Mouse (Mus musculus) left cerebral cortex, postnatal 25 days (tissue): ENCODE measurements around the gene 2510002D24Rik. TPM values are rescaled to one million over a fixed set of nuclear protein-coding genes. Genes with fewer than 3 reads are reported as not detected.
"Not testable (repeated sequence)": the region's sequence is repeated elsewhere in the genome, so short reads cannot be mapped to it uniquely, and the experiment has no call there.

Source experiments
- DNase-seq, 2 experiments: peaks; one replicate each; pipeline ENCODE4 v3.0.0; 2022; ENCODE audit warnings: low spot score in 2 of 2, mixed read lengths in 1 of 2
- intact Hi-C: fragments of 180-260 bp; cut with DNase I; formaldehyde crosslinking; loops from one replicate; pipeline ENCODE4 v1.15.1; 2025
- total RNA-seq, 2 experiments: library from RNA; stranded (reverse); gene quantifications; 2 replicates each; pipeline ENCODE4 v1.2.3; 2021

2510002D24Rik gene
- total RNA-seq, 2 experiments from 2014 or later: 24.4 to 24.6 TPM

- DNase-seq: no peak
- intact Hi-C loops: no loop called here
Observed at GRCm38 (mm10) chr16:18838346-18838745, 2.0 kb downstream of the 2510002D24Rik start.

GRCm38 (mm10) chr16:18846301-18846820, 10.0 kb downstream of the 2510002D24Rik start:
- intact Hi-C loops: no loop called here
- no peak for DNase-seq

GRCm38 (mm10) chr16:18849521-18850190, 13.3 kb downstream of the 2510002D24Rik start:
- DNase-seq, intact Hi-C loops: not testable (repeated sequence)

GRCm38 (mm10) chr16:18858551-18858950, 22.2 kb downstream of the 2510002D24Rik start:
- intact Hi-C loops: loop anchor here (5.0 kb wide), 1 partner anchor 161 kb away; no protein-coding TSS in a partner anchor
- peak; percentile 30 to 71 for DNase-seq

- intact Hi-C loops: no loop called here
- no peak for DNase-seq
Observed at GRCm38 (mm10) chr16:18860186-18860585, 23.8 kb downstream of the 2510002D24Rik start.

- DNase-seq, intact Hi-C loops: not testable (repeated sequence)
Observed at GRCm38 (mm10) chr16:18870495-18870894, 34.1 kb downstream of the 2510002D24Rik start.

- intact Hi-C loops: loop anchor here (2.0 to 5.0 kb wide), 2 partner anchors 39 to 64 kb away; partner anchors contain the start of genes 2510002D24Rik, Cdc45, Gm28539 and Ufd1
- no peak for DNase-seq
Observed at GRCm38 (mm10) chr16:18876091-18876441, 39.7 kb downstream of the 2510002D24Rik start.

GRCm38 (mm10) chr16:18876442-18877308, 40.3 kb downstream of the 2510002D24Rik start, which contains the start of the genes Mrpl40 and Hira:
TSS of gene Mrpl40 (minus strand) at chr16:18876862.
TSS of gene Hira (plus strand) at chr16:18877037.
- peak; percentile 94 to 95 for DNase-seq
- intact Hi-C loops: loop anchor here (2.0 to 5.0 kb wide), 2 partner anchors 40 to 64 kb away; partner anchors contain the start of genes 2510002D24Rik, Cdc45, Gm28539 and Ufd1

GRCm38 (mm10) chr16:18877386-18878090, 41.2 kb downstream of the 2510002D24Rik start:
- intact Hi-C loops: loop anchor here (2.0 to 5.0 kb wide), 2 partner anchors 41 to 65 kb away; partner anchors contain the start of genes 2510002D24Rik, Cdc45, Gm28539 and Ufd1
- peak; percentile 54 for DNase-seq

GRCm38 (mm10) chr16:18878091-18878720, 41.8 kb downstream of the 2510002D24Rik start:
- peak; percentile 11 to 19 for DNase-seq
- intact Hi-C loops: loop anchor here (5.0 kb wide), 1 partner anchor 66 kb away; the partner anchor contains the start of genes Cdc45 and Ufd1

GRCm38 (mm10) chr16:18884044-18884443, 47.7 kb downstream of the 2510002D24Rik start:
- intact Hi-C loops: no loop called here

More at GRCm38 (mm10) chr16:18884044-18884443, 47.7 kb downstream of the 2510002D24Rik start:
- no peak for DNase-seq

Other genes with a start within 250 kb of the 2510002D24Rik start
- 1 to 10 TPM in 1 of 2 experiments, under 1 TPM in 1; 0.96 to 1.5 TPM for gene Tbx1, start 245.9 kb upstream of the 2510002D24Rik start, total RNA-seq
- 1 to 10 TPM; 1.4 to 2.6 TPM for gene Gp1bb, start 214.2 kb upstream of the 2510002D24Rik start, total RNA-seq
- gene Gm49601, start 210.2 kb upstream of the 2510002D24Rik start, total RNA-seq: 100 to 1,000 TPM; 258 to 268 TPM
- gene Sept5, start 206.6 kb upstream of the 2510002D24Rik start, total RNA-seq: 100 to 1,000 TPM; 961 to 977 TPM
- gene Cldn5, start 59.7 kb upstream of the 2510002D24Rik start, total RNA-seq: 10 to 100 TPM; 51.1 to 67.2 TPM
- 10 to 100 TPM; 87.2 to 96.9 TPM for gene Ufd1, start 24.8 kb upstream of the 2510002D24Rik start, total RNA-seq
- 1 to 10 TPM; 1.6 to 1.7 TPM for gene Cdc45, start 24.6 kb upstream of the 2510002D24Rik start, total RNA-seq
- 1 to 10 TPM in 1 of 2 experiments, under 1 TPM in 1; 0.98 to 1.7 TPM for gene Gm28539, start within 50 bp of the 2510002D24Rik start, total RNA-seq
- gene Mrpl40, start 40.3 kb downstream of the 2510002D24Rik start, total RNA-seq: 10 to 100 TPM; 37.9 to 38.9 TPM
- gene Hira, start 40.5 kb downstream of the 2510002D24Rik start, total RNA-seq: 10 to 100 TPM; 74.3 to 84.6 TPM